Mouse (Mus musculus) spleen, postnatal 14 days (tissue): ENCODE measurements at regions not wholly inside any gene's neighbourhood (a gene's known extent, or its start where the extent isn't known, plus 50 kb on each side); places are given as distances from the start of the nearest gene placed in this dataset.

Experiments
- DNase-seq, 2 experiments: peaks; one replicate each; pipeline ENCODE4 v3.0.0; 2021 to 2022; ENCODE audit warnings: low spot score in 2 of 2

DNA sequence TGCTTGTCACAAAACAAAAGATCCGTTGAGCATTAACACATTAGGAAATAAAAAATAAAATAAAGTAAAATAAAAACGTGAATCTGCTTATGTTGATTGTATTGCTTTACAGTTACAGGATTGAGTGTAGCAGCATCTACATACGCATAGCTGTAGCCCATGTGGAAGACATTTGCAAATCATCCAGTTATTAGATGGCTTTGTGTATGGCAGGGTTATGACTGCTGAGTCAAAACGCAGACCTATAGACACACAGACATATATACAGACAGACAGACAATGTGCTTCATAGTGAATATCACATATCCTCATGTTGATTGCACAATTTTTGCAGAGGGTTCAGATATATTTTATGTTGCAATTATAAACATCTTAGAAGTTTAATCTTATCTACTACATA, 64.5 kb downstream of the Gm11146 start:
- DNase-seq = no peak

DNA sequence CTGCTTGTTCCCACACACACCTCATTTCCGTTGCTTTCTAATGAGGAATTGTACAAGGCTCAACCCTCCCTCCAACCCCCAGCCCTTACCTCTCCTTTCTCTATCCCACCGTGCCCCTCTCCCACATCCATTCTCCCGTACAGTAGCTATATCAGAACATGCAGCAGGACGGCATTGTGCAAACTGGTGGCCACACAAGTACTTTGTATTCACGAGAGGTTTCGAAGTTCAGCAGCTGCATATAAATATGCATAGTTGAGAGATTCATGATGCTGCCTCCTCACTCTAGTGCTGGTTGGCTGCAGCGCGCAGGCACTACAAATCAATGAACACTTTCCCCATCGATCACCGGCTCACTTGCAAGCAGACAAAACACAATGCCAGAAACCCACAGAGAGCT, 65.1 kb downstream of the Gm11146 start:
- no peak for DNase-seq

DNA sequence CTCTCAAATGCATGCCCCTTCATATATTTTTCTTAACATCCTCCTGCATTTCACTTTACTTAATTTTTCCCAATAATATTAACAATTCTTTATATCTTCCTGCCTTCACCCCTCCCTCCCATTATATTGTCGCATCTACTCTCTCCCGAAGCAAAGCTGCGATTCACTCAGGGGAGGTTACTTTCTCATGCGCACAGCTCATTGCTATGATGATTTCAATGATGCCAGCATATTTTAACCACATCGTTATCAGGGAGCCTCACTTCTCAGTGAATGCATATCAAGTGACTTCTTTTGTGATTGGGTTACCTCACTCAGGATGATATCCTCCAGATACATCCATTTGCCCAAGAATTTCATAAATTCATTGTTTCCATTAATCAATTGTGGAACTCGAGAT, 65.6 kb downstream of the Gm11146 start:
- no peak for DNase-seq

DNA sequence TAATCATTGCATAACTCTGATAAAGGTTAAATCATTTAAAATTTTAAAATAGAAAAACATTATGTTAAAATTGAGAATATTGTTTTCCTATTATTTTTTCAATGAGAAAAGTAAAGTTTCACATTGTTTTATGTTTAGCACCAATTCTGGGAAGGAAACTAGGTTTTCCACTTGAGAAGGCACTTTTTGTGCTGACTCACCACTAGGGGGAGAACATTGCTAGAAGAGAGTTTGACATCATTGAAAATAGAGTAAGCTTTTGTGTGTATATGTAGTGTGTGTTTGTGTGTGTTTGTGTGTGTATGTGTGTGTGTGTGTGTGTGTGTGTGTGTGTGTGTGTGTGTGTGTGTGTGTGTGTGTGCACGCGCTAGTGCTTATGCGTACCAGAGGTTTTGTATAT, 66.9 kb downstream of the Gm11146 start:
- DNase-seq = no peak

DNA sequence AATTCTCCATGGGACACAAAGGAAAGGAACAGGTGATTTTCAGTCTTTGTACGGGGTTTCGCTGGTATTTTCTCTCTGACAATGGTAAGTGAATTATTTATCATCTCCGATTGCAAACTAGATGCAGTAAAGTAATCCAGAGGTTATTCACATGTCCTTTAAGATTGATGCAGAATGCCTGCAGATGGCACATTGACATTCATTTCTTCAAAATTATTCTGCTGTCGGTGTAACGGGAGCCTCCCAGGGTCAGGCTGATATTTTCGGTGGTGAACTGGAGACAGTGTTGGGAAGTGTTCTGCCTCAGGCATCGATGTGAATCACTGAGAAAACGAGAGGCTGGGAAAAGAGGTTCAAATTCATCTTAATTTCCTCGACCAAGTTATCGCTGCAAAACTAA, 70.3 kb downstream of the Gm11146 start:
- no peak for DNase-seq

DNA sequence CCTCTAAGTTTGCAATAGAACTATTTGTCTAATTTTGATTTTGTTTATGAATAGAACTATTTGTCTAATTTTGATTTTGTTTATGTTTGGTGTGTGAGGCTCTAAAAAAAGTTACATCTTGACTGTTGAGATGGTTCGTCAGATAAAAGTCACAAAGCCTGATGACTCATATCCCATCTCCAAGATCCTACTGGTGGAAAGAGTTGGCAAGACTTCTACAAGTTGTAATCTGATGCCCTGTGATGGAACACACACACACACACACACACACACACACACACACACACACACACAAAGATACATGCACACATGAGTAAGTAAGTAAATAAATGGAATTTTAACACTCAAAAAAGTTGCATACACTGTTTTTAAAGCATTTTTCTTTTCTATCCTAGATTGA, 73.9 kb downstream of the Gm11146 start:
- no peak for DNase-seq

DNA sequence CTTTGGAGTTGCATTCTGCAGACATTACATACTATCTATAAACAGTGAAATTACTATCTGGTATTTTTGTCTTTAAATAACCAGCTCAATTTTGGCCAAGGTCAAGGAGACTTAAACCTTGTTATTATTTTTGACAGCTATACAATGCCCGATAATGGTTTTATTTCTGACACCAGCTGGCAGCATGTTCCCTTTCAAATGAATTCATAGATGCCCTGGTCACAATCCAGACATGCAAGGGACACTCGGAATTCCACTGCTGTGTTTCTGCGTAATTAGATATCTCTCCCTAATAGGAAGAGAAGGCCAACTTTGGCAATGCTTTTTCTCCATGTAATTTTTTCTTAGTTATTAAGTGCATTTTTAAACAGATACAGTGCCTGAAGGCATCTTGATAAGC, 87.3 kb downstream of the Gm11146 start:
- DNase-seq = no peak

DNA sequence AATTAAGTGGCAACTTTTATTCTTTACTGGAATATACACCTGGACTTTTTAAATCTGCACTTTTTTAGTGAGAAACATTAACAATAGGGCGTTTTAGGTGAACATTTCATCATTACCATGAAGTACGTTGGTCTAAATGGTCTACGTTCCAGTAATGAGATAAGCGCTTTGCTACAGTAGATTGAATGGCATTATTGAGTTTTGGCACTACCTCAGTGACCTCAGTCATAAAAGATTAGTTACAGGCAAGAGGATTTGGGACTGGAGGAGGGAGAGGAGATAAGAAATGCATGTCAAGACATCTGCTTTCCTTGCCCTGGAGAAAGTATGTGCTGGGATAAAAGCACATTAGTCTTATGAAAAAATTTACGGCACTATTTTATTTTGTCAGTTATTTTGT, 98.3 kb downstream of the Gm11146 start:
- no peak for DNase-seq

DNA sequence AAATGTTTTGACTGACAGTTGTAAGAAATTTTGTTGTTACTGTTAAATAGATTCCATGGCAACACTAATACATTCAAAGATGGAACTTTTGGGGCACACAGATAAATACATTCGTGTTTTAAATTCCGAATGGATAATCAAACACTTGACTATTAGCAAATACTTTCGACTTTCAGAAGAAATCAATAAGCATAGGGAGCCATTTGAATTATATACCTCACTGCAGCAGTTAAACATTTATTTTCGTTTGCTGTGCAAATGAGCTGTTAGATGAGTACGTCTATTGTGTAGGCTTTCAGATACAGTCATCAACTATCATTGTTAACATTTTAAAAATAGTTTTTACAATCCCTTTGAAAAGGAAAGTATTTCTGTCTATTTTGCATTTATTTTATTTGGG, 99.0 kb downstream of the Gm11146 start:
- DNase-seq = no peak

DNA sequence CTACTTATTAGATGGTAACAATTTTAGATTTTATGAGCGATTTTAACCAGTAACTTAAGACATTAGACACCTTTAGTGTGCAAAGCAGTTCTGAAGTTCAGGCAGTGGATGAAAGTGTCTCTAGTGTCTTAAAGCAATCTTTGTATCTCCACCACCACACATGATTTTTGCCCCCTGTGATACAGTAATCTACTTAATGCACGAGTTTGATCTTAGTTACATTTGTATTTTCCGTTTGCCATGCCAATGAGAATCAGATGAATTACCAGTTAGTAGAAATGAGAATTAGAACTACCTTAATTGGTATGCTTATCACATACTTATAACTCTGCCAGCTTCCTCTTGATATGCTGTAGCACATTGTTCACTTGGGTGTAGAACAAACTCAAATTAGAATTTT, 99.9 kb downstream of the Gm11146 start:
- no peak for DNase-seq

DNA sequence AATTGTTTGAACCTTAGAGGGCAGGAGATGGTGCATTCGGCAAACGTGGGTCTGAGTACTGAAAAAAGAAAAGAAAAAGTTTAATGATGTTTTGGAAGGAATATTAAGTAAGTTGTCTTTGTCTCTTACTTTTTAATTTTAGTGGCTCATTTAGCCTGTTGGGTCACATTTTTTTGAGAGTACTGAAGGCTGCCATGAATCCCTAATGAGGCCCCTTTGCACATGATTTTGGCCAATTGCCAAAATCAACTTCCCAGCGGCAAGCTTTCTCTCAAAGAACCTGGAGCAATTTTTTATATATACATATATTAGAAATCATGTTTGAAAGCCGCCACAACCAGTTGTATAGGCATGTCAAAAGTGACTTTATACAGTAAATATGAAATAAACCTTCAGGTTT, 100.9 kb downstream of the Gm11146 start:
- DNase-seq = no peak

DNA sequence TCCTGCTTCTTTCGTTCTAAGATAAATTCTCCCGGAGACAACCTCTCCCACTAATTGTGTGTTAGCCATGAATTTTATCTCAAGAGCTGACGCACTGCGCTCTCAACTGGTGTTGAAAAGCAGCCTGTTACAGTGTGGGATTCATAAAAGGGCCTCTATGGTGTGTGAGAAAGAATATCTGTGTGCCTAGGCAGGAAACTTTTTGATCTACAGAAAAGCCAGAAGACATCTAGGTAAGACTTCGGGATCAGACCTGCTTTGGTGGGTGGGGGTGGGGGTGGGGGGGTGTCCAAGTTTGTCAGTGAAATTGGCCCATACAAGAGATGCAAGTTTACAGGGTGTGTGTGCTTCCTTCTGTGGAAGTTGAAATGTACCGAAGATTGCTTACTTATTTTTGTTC, 101.5 kb downstream of the Gm11146 start:
- DNase-seq = no peak

DNA sequence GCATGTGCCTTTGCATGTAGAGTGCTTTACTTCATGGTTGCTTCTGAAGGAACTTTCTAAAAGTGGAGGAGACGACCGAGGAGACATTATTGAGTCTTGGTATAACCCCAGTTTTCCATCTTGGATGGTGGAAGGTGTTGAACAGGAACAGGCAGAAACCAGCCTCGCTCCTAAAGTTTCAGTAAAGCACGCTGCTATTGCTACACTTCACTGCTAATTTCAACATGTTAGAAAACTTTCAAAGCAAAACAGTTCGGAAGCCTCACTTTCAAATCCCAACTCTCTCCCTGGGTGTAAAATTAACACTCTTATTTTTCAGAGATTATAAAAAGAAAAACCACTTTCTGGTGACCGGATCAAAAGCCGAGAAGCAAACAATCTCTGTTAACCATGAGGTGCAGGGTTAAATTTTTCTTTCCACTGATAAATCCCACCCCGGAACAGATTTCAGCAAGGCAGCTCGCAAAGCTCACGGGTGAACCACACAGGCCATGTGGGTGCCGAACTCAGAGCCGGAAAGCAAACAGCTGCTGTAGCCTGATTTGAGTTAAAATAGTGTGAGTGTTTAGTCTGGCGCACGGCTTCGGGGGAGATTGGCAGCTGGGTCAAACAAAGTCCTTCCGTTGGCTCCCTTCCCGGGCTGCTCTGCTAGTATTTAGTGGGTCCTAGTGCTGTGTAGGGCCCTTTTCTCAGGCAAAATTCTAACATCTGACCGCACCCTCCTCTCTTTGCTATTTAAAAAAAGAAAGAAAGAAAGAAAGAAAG, 102.2 kb downstream of the Gm11146 start:
- peak in 1 of 2 experiments; percentile 3 for DNase-seq

DNA sequence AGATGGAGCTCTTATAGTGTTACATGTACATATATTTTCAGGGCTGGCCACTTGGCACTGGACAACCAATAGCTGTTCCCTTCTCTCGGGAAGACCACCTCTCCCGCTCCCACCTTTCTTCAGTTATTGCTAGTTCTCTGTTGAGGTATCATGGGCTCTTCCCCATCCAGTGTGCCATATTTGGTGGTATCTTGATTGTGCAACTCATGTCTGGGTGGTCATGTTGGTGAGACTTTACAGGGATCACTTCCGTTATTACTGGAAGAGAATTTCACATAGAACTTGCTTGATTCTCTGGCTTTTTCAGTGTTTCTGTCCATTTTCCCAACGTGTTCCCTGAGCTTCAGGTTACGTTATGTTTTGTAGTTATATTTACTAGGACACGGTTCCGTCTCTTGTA, 106.6 kb downstream of the Gm11146 start:
- no peak for DNase-seq

DNA sequence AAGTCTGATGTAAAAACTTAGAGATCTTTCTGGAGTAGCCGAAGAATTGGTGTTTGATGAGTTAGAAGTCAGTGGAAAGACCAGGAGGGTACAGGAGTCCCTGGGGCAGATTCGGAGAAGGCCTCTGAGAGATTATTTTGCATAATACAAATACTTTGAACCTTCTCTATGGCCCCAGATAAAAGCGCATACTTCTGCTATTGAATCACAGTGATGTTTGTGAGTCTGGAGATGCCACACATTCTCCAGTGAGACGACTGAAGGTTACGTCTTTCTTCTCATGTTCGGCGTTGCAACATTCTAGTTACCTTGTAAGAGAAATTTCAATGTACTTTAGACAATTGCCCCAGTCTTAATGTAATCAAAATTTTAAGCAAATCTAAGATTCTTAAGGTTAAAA, 107.9 kb downstream of the Gm11146 start:
- no peak for DNase-seq

DNA sequence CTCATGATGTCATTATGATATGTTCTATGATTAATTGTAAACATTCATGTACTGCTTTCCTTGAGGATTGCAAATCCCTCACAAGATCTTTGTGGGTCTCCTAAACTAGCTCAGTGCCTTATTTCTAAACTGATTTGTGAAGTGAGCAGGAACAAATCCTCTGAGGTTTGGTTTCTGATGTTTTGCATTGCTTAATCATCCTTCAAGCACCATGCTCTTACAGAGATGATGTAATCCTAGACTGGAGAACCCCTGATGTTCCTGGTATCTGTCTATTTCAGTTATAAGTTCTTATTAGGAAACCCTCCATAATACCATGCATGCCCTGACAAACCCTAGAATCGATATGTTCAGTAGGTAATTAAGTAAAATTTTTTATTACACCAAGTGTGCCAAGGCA, 113.7 kb downstream of the Gm11146 start:
- DNase-seq = no peak

DNA sequence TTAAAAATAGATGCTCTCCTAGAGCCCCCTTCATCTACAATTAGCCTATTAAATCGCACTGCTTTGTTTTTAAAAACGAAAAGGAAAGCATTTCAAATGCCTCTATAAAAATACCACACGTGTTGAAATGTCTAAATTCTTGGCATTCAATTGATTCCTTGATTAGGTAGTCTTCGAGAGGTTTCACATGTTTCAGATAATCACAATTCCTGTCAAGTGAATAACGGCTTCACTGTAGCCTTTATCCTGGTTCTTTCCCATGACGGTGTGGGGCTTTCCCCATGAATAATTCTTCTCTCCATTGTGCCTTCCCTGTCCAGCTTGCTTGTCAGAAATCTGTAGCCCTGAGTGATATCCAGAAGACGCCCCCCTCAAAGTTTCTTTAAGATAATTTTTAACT, 122.1 kb downstream of the Gm11146 start:
- no peak for DNase-seq

DNA sequence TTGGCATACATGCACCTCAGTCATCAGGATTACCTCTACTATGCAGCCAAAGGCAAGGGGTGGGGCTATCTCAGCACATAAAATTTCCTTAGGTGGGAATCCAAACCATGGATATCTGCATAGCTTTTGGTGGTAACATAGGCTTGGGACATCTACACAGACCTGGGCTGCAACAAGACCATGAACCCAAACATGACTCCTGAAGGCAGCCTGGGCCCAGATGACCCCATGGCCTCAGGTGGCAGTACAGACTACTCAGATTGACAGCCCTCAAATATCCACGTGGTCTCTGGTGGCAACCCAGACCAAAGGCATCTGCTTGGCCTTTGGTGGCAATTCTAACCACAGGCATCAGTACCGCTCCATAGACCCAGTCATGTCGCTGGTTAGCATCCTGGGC, 130.0 kb downstream of the Gm11146 start:
- no peak for DNase-seq

DNA sequence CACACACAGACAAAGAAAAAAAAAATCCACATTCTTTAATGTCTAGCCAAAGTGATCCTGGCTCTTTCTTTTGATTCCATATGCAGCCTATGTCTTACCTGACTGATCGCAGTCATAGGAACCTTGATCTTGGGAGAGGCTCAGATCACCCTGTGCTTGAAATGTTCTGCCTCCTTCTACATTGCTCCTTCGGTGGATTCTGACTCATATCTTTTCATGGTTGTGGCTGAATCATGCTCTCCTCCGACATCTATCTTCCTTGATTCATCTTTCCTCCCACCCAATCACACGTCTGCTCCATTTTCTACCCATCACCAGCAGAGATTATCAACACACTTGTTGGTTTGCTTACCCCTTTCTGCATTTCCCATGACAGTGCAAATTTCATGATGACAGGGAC, 132.0 kb downstream of the Gm11146 start:
- no peak for DNase-seq

DNA sequence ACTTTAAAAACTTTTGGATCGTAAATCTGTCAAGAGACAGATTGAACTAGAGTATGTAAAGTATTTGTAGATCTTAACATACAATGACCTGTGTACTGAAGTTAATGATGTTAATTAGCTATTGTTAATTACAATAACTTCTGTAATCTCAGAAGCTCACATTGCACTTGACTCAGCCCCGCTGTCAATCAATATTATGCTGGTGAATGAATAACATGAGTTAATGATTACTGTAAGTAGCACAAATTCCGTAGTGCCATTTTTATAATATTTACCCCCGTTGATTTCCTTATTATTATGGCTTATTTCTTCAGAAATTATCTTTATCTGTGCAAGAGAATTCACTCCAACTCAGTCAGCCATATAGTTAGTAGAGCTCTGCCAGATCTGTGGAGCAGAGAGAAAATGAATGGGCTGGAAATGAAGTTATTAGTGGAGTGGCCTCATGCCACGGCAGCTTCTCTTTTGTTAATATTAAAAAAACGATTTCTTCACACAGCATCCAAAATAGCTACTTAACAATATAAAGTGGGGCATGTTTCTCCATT, 132.5 kb downstream of the Gm11146 start:
- no peak for DNase-seq

DNA sequence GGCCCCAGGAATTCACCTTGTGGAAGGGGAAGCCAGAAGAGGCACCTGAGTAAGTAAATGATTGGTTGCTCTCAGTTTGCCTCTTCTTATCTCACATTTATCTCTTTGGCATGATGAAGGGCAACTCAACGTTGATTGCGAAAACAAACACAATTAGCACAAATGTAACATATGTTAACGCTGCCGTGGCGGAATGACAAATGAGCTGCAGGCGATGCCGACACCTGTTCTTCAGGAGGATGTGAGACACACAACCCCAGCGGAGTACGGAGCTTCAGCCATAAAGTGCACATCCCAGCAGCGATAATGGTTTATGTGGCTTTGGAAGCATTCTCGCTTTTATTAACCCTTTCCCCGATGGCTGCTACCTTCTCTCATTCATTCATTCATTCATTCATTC, 134.7 kb downstream of the Gm11146 start:
- DNase-seq = no peak

DNA sequence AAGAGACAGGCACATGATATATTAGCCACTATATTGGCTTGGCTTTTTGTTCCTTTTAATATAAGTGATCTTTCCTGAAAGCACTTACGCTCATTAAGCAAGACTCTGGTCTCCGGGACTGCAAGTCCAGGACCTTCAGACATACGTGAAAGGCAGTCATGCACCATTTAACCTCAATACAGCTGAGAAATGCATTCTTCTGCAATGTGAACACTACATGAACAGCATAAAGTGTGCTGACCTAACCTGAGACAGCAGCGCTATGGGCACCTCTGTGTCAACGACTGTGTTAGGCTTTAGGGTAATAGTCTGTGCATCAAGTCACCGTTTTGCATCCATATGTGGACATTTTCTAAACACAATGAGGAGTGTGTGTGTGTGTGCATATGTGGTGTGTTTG, 137.3 kb downstream of the Gm11146 start:
- no peak for DNase-seq

DNA sequence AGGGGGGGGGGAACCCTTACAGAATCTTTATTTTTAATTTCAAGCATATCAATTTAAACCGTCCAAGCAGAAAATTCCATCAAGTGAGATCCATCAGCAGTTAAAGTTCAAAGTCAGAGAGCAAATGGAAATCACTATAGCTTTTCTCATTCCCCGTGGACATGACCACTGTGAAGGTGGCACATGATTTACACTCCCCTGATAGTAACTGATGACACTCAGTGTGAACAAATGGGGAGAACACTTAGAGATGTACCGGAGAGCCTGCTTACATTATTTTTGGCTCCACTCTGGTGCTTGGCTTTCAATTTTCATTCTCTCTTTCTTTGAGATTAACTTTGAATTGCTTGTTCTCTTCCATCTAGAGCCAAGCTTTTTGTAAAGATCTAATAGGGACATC, 140.0 kb downstream of the Gm11146 start:
- DNase-seq = no peak

DNA sequence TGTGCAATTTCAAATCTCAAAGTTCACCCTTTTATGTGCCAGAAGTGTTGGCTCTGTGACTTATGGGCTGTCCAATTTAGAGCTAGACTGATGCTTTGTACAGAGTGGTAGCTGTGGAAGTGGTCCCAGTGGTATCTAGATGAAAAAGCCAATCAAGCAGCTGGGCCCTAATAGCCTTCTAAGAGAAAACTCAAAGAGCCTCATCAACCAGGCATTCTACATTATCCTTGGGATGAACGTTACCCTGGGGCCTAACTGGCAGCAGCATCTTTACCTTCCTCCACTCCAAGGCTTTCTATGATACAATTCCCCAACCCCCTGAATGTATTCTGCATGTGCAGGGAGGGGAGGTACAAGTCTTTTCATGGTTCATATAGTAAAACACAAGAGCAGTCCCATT, 140.4 kb downstream of the Gm11146 start:
- no peak for DNase-seq
